Mouse (Mus musculus) MEL (cell line): ENCODE data around the gene Zcchc10. TPM values are rescaled to one million over a fixed set of nuclear protein-coding genes. Genes with fewer than 3 reads are reported as not detected.
"Not testable (repeated sequence)": the region's sequence is repeated elsewhere in the genome, so short reads cannot be mapped to it uniquely, and the experiment has no call there.

Experiments used
- DNase-seq: peaks from one replicate; pipeline ENCODE4 v3.0.0; 2011; ENCODE audit warnings: low read depth, low spot score
- H3K27ac ChIP-seq: 2 replicates; pipeline ENCODE4 v1.5.1; 2012; ENCODE audit warnings: low read depth, mild to moderate bottlenecking, control low read depth, low read length, moderate library complexity; ENCODE audit not compliant: control insufficient read depth
- H3K27me3 ChIP-seq, 2 experiments: fragments of 150-350 bp in 1 of 2; sonication (generic) in 1 of 2; 2 replicates each; pipeline ENCODE4 v1.6.1; 2012; ENCODE audit warnings: low read length in 2 of 2, mild to moderate bottlenecking in 2 of 2, improper control_type of control experiment in 1 of 2, moderate library complexity in 1 of 2; ENCODE audit not compliant: insufficient read depth in 2 of 2, control insufficient read depth in 1 of 2
- H3K36me3 ChIP-seq, 2 experiments: 2 replicates each; pipeline ENCODE4 v1.6.1; 2012 to 2014; ENCODE audit warnings: low read length in 2 of 2, improper control_type of control experiment in 1 of 2, inconsistent platforms in 1 of 2, mild to moderate bottlenecking in 1 of 2; ENCODE audit not compliant: insufficient read depth in 2 of 2, control insufficient read depth in 1 of 2
- H3K4me1 ChIP-seq, 2 experiments: fragments of 150-350 bp in 1 of 2; sonication (generic) in 1 of 2; 2 replicates each; pipeline ENCODE4 v1.6.1; 2012; ENCODE audit warnings: low read length in 2 of 2, improper control_type of control experiment in 1 of 2, mild to moderate bottlenecking in 1 of 2; ENCODE audit not compliant: insufficient read depth in 2 of 2, control insufficient read depth in 1 of 2
- H3K4me3 ChIP-seq, 2 experiments: fragments of 150-350 bp in 1 of 2; sonication (generic) in 1 of 2; 2 replicates each; pipeline ENCODE4 v1.5.1; 2012; ENCODE audit warnings: low read depth in 2 of 2, low read length in 2 of 2, mild to moderate bottlenecking in 2 of 2, moderate library complexity in 2 of 2, control low read depth in 1 of 2, improper control_type of control experiment in 1 of 2; ENCODE audit not compliant: control insufficient read depth in 1 of 2, insufficient read depth in 1 of 2
- H3K79me2 ChIP-seq: 2 replicates; pipeline ENCODE4 v1.6.1; 2012; ENCODE audit warnings: mild to moderate bottlenecking, low read length, moderate library complexity; ENCODE audit not compliant: control insufficient read depth, poor library complexity, insufficient read depth
- H3K9ac ChIP-seq: 2 replicates; pipeline ENCODE4 v1.6.1; 2012; ENCODE audit warnings: low read depth, mild to moderate bottlenecking, control low read depth, low read length, moderate library complexity; ENCODE audit not compliant: control insufficient read depth, poor library complexity, severe bottlenecking
- H3K9me3 ChIP-seq: fragments of 150-350 bp; sonication (generic); replicated peaks from 2 replicates; pipeline ENCODE4 v1.6.1; 2012; ENCODE audit warnings: mild to moderate bottlenecking, low read length, improper control_type of control experiment, moderate library complexity; ENCODE audit not compliant: insufficient read depth
- BHLHE40 ChIP-seq: IDR thresholded peaks from 2 replicates; pipeline ENCODE4 v1.6.1; 2012; ENCODE audit warnings: low read depth, mild to moderate bottlenecking, inconsistent platforms, low read length, improper control_type of control experiment, borderline replicate concordance
- CTCF ChIP-seq, 3 experiments: IDR thresholded peaks in 2 of 3; conservative IDR thresholded peaks in 1 of 3; 2 replicates each; pipeline ENCODE4 v1.5.1; 2011 to 2012; ENCODE audit warnings: low read length in 3 of 3, low read depth in 2 of 3, mild to moderate bottlenecking in 2 of 3, improper control_type of control experiment in 1 of 3, inconsistent platforms in 1 of 3, mixed read lengths in 1 of 3, moderate library complexity in 1 of 3; ENCODE audit not compliant: control insufficient read depth in 1 of 3, insufficient read depth in 1 of 3, poor library complexity in 1 of 3, severe bottlenecking in 1 of 3
- E2F4 ChIP-seq: IDR thresholded peaks from 2 replicates; pipeline ENCODE4 v1.6.1; 2011; ENCODE audit warnings: low read depth, low read length, improper control_type of control experiment, borderline replicate concordance
- EP300 ChIP-seq, 2 experiments: IDR thresholded peaks; 2 replicates each; pipeline ENCODE4 v1.6.1; 2011; ENCODE audit warnings: improper control_type of control experiment in 2 of 2, low read length in 2 of 2, low read depth in 1 of 2, mild to moderate bottlenecking in 1 of 2
- ETS1 ChIP-seq: IDR thresholded peaks from 2 replicates; pipeline ENCODE4 v1.6.1; 2012; ENCODE audit warnings: low read depth, mild to moderate bottlenecking, inconsistent platforms, low read length, improper control_type of control experiment, moderate library complexity
- GABPA ChIP-seq: IDR thresholded peaks from 2 replicates; pipeline ENCODE4 v1.6.1; 2012; ENCODE audit warnings: low read depth, mild to moderate bottlenecking, inconsistent platforms, low read length, improper control_type of control experiment, moderate library complexity
- GATA1 ChIP-seq: IDR thresholded peaks from 2 replicates; pipeline ENCODE4 v1.6.1; 2011; ENCODE audit warnings: low read depth, low read length, improper control_type of control experiment
- HCFC1 ChIP-seq: IDR thresholded peaks from 2 replicates; pipeline ENCODE4 v1.6.1; 2012; ENCODE audit warnings: low read depth, mild to moderate bottlenecking, inconsistent platforms, low read length, improper control_type of control experiment, moderate library complexity
- KAT2A ChIP-seq: conservative IDR thresholded peaks from 2 replicates; pipeline ENCODE4 v1.6.1; 2012; ENCODE audit warnings: low read depth, low read length, improper control_type of control experiment, inconsistent platforms
- MAFK ChIP-seq: IDR thresholded peaks from 2 replicates; pipeline ENCODE4 v1.6.1; 2011; ENCODE audit warnings: low read depth, mild to moderate bottlenecking, low read length, improper control_type of control experiment, borderline replicate concordance
- MAX ChIP-seq: IDR thresholded peaks from 2 replicates; pipeline ENCODE4 v1.6.1; 2011; ENCODE audit warnings: low read length, improper control_type of control experiment
- MYB ChIP-seq: IDR thresholded peaks from 2 replicates; pipeline ENCODE4 v1.6.1; 2011; ENCODE audit warnings: mild to moderate bottlenecking, low read depth, low read length, improper control_type of control experiment
- MYC ChIP-seq: IDR thresholded peaks from 2 replicates; pipeline ENCODE4 v1.6.1; 2011; ENCODE audit warnings: low read depth, mild to moderate bottlenecking, low read length, improper control_type of control experiment, moderate library complexity
- NRF1 ChIP-seq: IDR thresholded peaks from 2 replicates; pipeline ENCODE4 v1.6.1; 2014; ENCODE audit warnings: low read depth, mild to moderate bottlenecking, inconsistent platforms, low read length, improper control_type of control experiment, moderate library complexity; ENCODE audit not compliant: poor library complexity, insufficient read depth, severe bottlenecking
- POLR2A ChIP-seq, 2 experiments: IDR thresholded peaks; 2 replicates each; pipeline ENCODE4 v1.6.1; 2011 to 2012; ENCODE audit warnings: low read length in 2 of 2, mild to moderate bottlenecking in 2 of 2, control low read depth in 1 of 2, improper control_type of control experiment in 1 of 2, low read depth in 1 of 2, moderate library complexity in 1 of 2; ENCODE audit not compliant: control insufficient read depth in 1 of 2, insufficient read depth in 1 of 2, poor library complexity in 1 of 2
- POLR2AphosphoS2 ChIP-seq: IDR thresholded peaks from 2 replicates; pipeline ENCODE4 v1.6.1; 2011; ENCODE audit warnings: low read length, improper control_type of control experiment
- RCOR1 ChIP-seq: IDR thresholded peaks from 2 replicates; pipeline ENCODE4 v1.6.1; 2012; ENCODE audit warnings: low read depth, mild to moderate bottlenecking, inconsistent platforms, low read length, improper control_type of control experiment
- SIN3A ChIP-seq: IDR thresholded peaks from 2 replicates; pipeline ENCODE4 v1.6.1; 2012; ENCODE audit warnings: low read length, improper control_type of control experiment, inconsistent platforms
- TBP ChIP-seq: IDR thresholded peaks from 2 replicates; pipeline ENCODE4 v1.8.0; 2011; ENCODE audit warnings: low read depth, low read length, improper control_type of control experiment
- TCF12 ChIP-seq: IDR thresholded peaks from 2 replicates; pipeline ENCODE4 v1.6.1; 2014; ENCODE audit warnings: low read depth, mild to moderate bottlenecking, inconsistent platforms, low read length, improper control_type of control experiment, moderate library complexity
- ZKSCAN1 ChIP-seq: IDR thresholded peaks from 2 replicates; pipeline ENCODE4 v1.6.1; 2012; ENCODE audit warnings: low read depth, mild to moderate bottlenecking, inconsistent platforms, low read length, improper control_type of control experiment, moderate library complexity
- ZMIZ1 ChIP-seq: IDR thresholded peaks from 2 replicates; pipeline ENCODE4 v1.6.1; 2012; ENCODE audit warnings: low read depth, mild to moderate bottlenecking, inconsistent platforms, low read length, improper control_type of control experiment, moderate library complexity
- ZNF384 ChIP-seq: IDR thresholded peaks from 2 replicates; pipeline ENCODE4 v1.6.1; 2012; ENCODE audit warnings: low read depth, mild to moderate bottlenecking, inconsistent platforms, low read length, improper control_type of control experiment
- polyA plus RNA-seq, 2 experiments: library from polyadenylated mRNA; stranded (reverse) in 1 of 2; unstranded in 1 of 2; fragments of >175 nt in 1 of 2; fragments of >200 nt in 1 of 2; gene quantifications; 2 replicates each; pipeline versions ENCODE4 v1.2.1 to v1.2.4; 2012; ENCODE audit warnings: low replicate concordance in 2 of 2, low read depth in 1 of 2; ENCODE audit not compliant: insufficient read length in 2 of 2, insufficient read depth in 1 of 2, missing spikeins in 1 of 2
- total RNA-seq: library from RNA; depleted of rRNA; stranded (reverse); fragments of 300-350 nt; gene quantifications from 2 replicates; pipeline ENCODE4 v1.2.3, GENCODE M21; 2012

Gene Zcchc10
- total and polyA plus RNA-seq, 3 experiments: 11.6 to 169 (median 36.2) TPM

- H3K9me3 ChIP-seq, H3K27ac ChIP-seq, H3K4me3 ChIP-seq, H3K4me1 ChIP-seq, DNase-seq, H3K27me3 ChIP-seq, H3K9ac ChIP-seq: not testable (repeated sequence)
- H3K36me3 ChIP-seq: peaks cover 38 to 84% of the 10 kb centered on the region in 2 experiments
- H3K79me2 ChIP-seq: peaks cover 39% of the 10 kb centered on the region
- peak; percentile 73 for TF ChIP-seq ZNF384
Measured at GRCm38 (mm10) chr11:53290187-53290586, 34.3 kb upstream of the Zcchc10 start.

GRCm38 (mm10) chr11:53290871-53291270, 33.6 kb upstream of the Zcchc10 start:
- no peak overlapping the region for H3K4me3 ChIP-seq
- no peaks in the 10 kb centered on the region for H3K9me3 ChIP-seq
- no peak for TF ChIP-seq MYB
- TF ChIP-seq TBP: no peak
- no peak for TF ChIP-seq CTCF (IDR thresholded peaks at IDR 0.05 in 2 of 3, conservative IDR thresholded peaks at IDR 0.05 in 1 of 3; ENCODE audit: control insufficient read depth in 1 of 3, insufficient read depth in 1 of 3, low read depth in 2 of 3, low read length in 3 of 3, poor library complexity in 1 of 3, severe bottlenecking in 1 of 3)
- TF ChIP-seq MAFK: no peak
- no peak for TF ChIP-seq HCFC1
- no peak for TF ChIP-seq TCF12
- TF ChIP-seq NRF1: no peak
- H3K4me1 ChIP-seq: peaks cover 2 to 7% of the 10 kb centered on the region in 2 experiments; a peak in 3 of 4 replicates
- DNase-seq: no peak
- H3K36me3 ChIP-seq: peaks cover 41 to 86% of the 10 kb centered on the region in 2 experiments
- no peak overlapping the region for H3K27ac ChIP-seq
- no peaks in the 10 kb centered on the region for H3K27me3 ChIP-seq
- peaks cover 41% of the 10 kb centered on the region for H3K79me2 ChIP-seq
- no peak overlapping the region for H3K9ac ChIP-seq

- Histone ChIP-seq H3K27me3 (no peaks in the 10 kb centered on the region), H3K79me2 (peaks cover 67% of the 10 kb centered on the region), H3K9me3 (no peaks in the 10 kb centered on the region), H3K9ac (no peak overlapping the region), H3K36me3 (peaks cover 56 to 69% of the 10 kb centered on the region in 2 experiments), H3K4me1 (peaks cover 14 to 27% of the 10 kb centered on the region in 2 experiments), H3K4me3 (no peak overlapping the region), H3K27ac (no peak overlapping the region)
- TF ChIP-seq MYC: no peak
- peak; percentile 41; the same call in 1 of the 2 replicates for TF ChIP-seq GATA1
- TF ChIP-seq BHLHE40: no peak
- TF ChIP-seq TBP: no peak
- peak in 1 of 2 experiments; percentile 25; a peak in 1 of 4 replicates for TF ChIP-seq EP300 (IDR thresholded peaks at IDR 0.05; ENCODE audit: low read depth in 1 of 2, low read length in 2 of 2)
- TF ChIP-seq E2F4: no peak
- TF ChIP-seq ZKSCAN1: no peak
- no peak for TF ChIP-seq TCF12
- TF ChIP-seq POLR2A (IDR thresholded peaks at IDR 0.05; ENCODE audit: control insufficient read depth in 1 of 2, insufficient read depth in 1 of 2, low read depth in 1 of 2, low read length in 2 of 2, poor library complexity in 1 of 2): no peak; a peak in 1 of 4 replicates
- TF ChIP-seq KAT2A: no peak
- TF ChIP-seq ZMIZ1: no peak
- peak; percentile 52 for TF ChIP-seq SIN3A
- no peak for TF ChIP-seq GABPA
- TF ChIP-seq MAX: peak; percentile 62; the same call in 1 of the 2 replicates
- peak; percentile 36; the same call in 1 of the 2 replicates for TF ChIP-seq ETS1
- no peak for TF ChIP-seq RCOR1
- peak; percentile 63 for TF ChIP-seq POLR2AphosphoS2
- peak; percentile 45 for DNase-seq
Measured at GRCm38 (mm10) chr11:53294441-53294840, 30.0 kb upstream of the Zcchc10 start.
